Mouse (Mus musculus) ES-Bruce4 (cell line): Measurements from ENCODE around the gene Ube4b.

Experiments
- CTCF ChIP-seq: IDR thresholded peaks from one replicate; pipeline ENCODE4 v1.8.1; 2011; ENCODE audit warnings: low read depth, low read length
- EP300 ChIP-seq: IDR thresholded peaks from 2 replicates; pipeline ENCODE4 v1.6.1; 2011; ENCODE audit warnings: low read depth, low read length; ENCODE audit not compliant: insufficient read depth

GRCm38 (mm10) chr4:149373927-149374326 is 52.6 kb downstream of the Ube4b start:
- no peak for TF ChIP-seq CTCF
- no peak for TF ChIP-seq EP300
